Mouse (Mus musculus) forebrain, embryonic 13.5 days (tissue): ENCODE measurements around the gene Col25a1. TPM values are rescaled to one million over a fixed set of nuclear protein-coding genes. Genes with fewer than 3 reads are reported as not detected.
A peak's percentile ranks its signal among the peaks of the same experiment; 100 is the strongest.

Source experiments
- ATAC-seq: fragments of 200-750 bp; cut with Nextera tagmentation; 2 replicates; pipeline ENCODE4 v1.8.0; 2017
- H3K27ac ChIP-seq: fragments of 300-500 bp; sonication (generic); 2 replicates; pipeline ENCODE4 v1.5.1; 2015; ENCODE audit warnings: inconsistent platforms, mild to moderate bottlenecking, moderate library complexity
- H3K27me3 ChIP-seq: fragments of 300-500 bp; sonication (generic); 2 replicates; pipeline ENCODE4 v1.6.1; 2015; ENCODE audit warnings: mild to moderate bottlenecking, inconsistent platforms
- H3K36me3 ChIP-seq: fragments of 300-500 bp; sonication (generic); 2 replicates; pipeline ENCODE4 v1.6.1; 2015; ENCODE audit warnings: mild to moderate bottlenecking, inconsistent platforms; ENCODE audit not compliant: poor library complexity, severe bottlenecking
- H3K4me1 ChIP-seq: fragments of 300-500 bp; sonication (generic); 2 replicates; pipeline ENCODE4 v1.6.1; 2015; ENCODE audit warnings: inconsistent platforms
- H3K4me2 ChIP-seq: fragments of 300-500 bp; sonication (generic); 2 replicates; pipeline ENCODE4 v1.6.1; 2015; ENCODE audit warnings: inconsistent platforms, mild to moderate bottlenecking, moderate library complexity
- H3K4me3 ChIP-seq: fragments of 300-500 bp; sonication (generic); 2 replicates; pipeline ENCODE4 v1.5.1; 2015; ENCODE audit warnings: mild to moderate bottlenecking, inconsistent platforms
- H3K9ac ChIP-seq: fragments of 300-500 bp; sonication (generic); 2 replicates; pipeline ENCODE4 v1.6.1; 2015; ENCODE audit warnings: mild to moderate bottlenecking, inconsistent platforms
- H3K9me3 ChIP-seq: fragments of 300-500 bp; sonication (generic); replicated peaks from 2 replicates; pipeline ENCODE4 v1.6.1; 2016; ENCODE audit warnings: inconsistent platforms
- WGBS: fragments of 180-500 bp; shearing (Covaris S2); methylation state at CpG from one replicate; pipeline ENCODE4 v1.1.7; 2015; 5-methylcytosine and 5-hydroxymethylcytosine counted together
- polyA plus RNA-seq: library from polyadenylated mRNA; unstranded; fragments of >200 nt; fragmentation: Nextera tagmentation; extraction: Ambion mirVana; gene quantifications from 2 replicates; pipeline ENCODE4 v1.2.1, GENCODE M21; 2015

Col25a1 gene
- polyA plus RNA-seq, 1 experiment from 2014 or later = 2.2 TPM

GRCm38 (mm10) chr3:130443842-130444627 is 312.7 kb downstream of the Col25a1 start:
- H3K4me1 ChIP-seq = 0 out of 2 replicates have a peak, but pooled peaks cover 4% of the 10 kb centered on the region
- H3K4me2 ChIP-seq = no peak overlapping the region
- WGBS = 58% methylated on average over 13 of the region's 13 CpGs
- peak; percentile 78 for ATAC-seq
- no peaks in the 10 kb centered on the region for H3K36me3 ChIP-seq
- H3K27me3 ChIP-seq = no peaks in the 10 kb centered on the region
- H3K9ac ChIP-seq = no peak overlapping the region
- H3K9me3 ChIP-seq = no peaks in the 10 kb centered on the region
- H3K4me3 ChIP-seq = no peak overlapping the region
- H3K27ac ChIP-seq = no peak overlapping the region

- Histone ChIP-seq H3K4me2 (no peak overlapping the region), H3K27ac (no peak overlapping the region), H3K4me1 (no peaks in the 10 kb centered on the region), H3K9me3 (no peaks in the 10 kb centered on the region), H3K4me3 (no peak overlapping the region), H3K27me3 (no peaks in the 10 kb centered on the region), H3K9ac (no peak overlapping the region), H3K36me3 (no peaks in the 10 kb centered on the region)
- ATAC-seq = no peak
- 72% methylated on average over 7 of the region's 7 CpGs for WGBS
Observed at GRCm38 (mm10) chr3:130449864-130450263, 318.6 kb downstream of the Col25a1 start.

GRCm38 (mm10) chr3:130465371-130465770 is 334.1 kb downstream of the Col25a1 start:
- no peak overlapping the region for H3K27ac ChIP-seq
- no peaks in the 10 kb centered on the region for H3K9me3 ChIP-seq
- no peaks in the 10 kb centered on the region for H3K4me1 ChIP-seq
- H3K36me3 ChIP-seq = no peaks in the 10 kb centered on the region
- no peak overlapping the region for H3K4me3 ChIP-seq
- H3K9ac ChIP-seq = no peak overlapping the region
- no peak overlapping the region for H3K4me2 ChIP-seq
- whole genome bisulfite sequencing = 96% methylated on average over 5 of the region's 5 CpGs
- no peak for ATAC-seq
- H3K27me3 ChIP-seq = no peaks in the 10 kb centered on the region

- no peaks in the 10 kb centered on the region for H3K27me3 ChIP-seq
- H3K9ac ChIP-seq = no peak overlapping the region
- 85% methylated on average over 4 of the region's 4 CpGs for WGBS
- no peak for ATAC-seq
- H3K4me1 ChIP-seq = no peaks in the 10 kb centered on the region
- H3K36me3 ChIP-seq = no peaks in the 10 kb centered on the region
- H3K27ac ChIP-seq = no peak overlapping the region
- no peaks in the 10 kb centered on the region for H3K9me3 ChIP-seq
- no peak overlapping the region for H3K4me3 ChIP-seq
- no peak overlapping the region for H3K4me2 ChIP-seq
Observed at GRCm38 (mm10) chr3:130473211-130473768, 342.0 kb downstream of the Col25a1 start.

GRCm38 (mm10) chr3:130473970-130474369 is 342.7 kb downstream of the Col25a1 start:
- H3K4me2 ChIP-seq = no peak overlapping the region
- no peaks in the 10 kb centered on the region for H3K36me3 ChIP-seq
- WGBS = 95% methylated on average over 7 of the region's 7 CpGs
- ATAC-seq = no peak
- no peak overlapping the region for H3K9ac ChIP-seq
- no peaks in the 10 kb centered on the region for H3K9me3 ChIP-seq
- H3K4me3 ChIP-seq = no peak overlapping the region
- no peaks in the 10 kb centered on the region for H3K27me3 ChIP-seq
- H3K27ac ChIP-seq = no peak overlapping the region
- H3K4me1 ChIP-seq = no peaks in the 10 kb centered on the region

- H3K4me2 ChIP-seq = no peak overlapping the region
- no peak overlapping the region for H3K4me3 ChIP-seq
- H3K9me3 ChIP-seq = no peaks in the 10 kb centered on the region
- no peaks in the 10 kb centered on the region for H3K36me3 ChIP-seq
- no peak overlapping the region for H3K27ac ChIP-seq
- 76% methylated on average over 8 of the region's 8 CpGs for WGBS
- no peaks in the 10 kb centered on the region for H3K4me1 ChIP-seq
- no peak for ATAC-seq
- H3K27me3 ChIP-seq = no peaks in the 10 kb centered on the region
- H3K9ac ChIP-seq = no peak overlapping the region
Observed at GRCm38 (mm10) chr3:130482513-130482912, 351.2 kb downstream of the Col25a1 start.

GRCm38 (mm10) chr3:130488839-130489238 is 357.5 kb downstream of the Col25a1 start:
- no peak overlapping the region for H3K27ac ChIP-seq
- no peaks in the 10 kb centered on the region for H3K36me3 ChIP-seq
- no peak overlapping the region for H3K4me3 ChIP-seq
- no peak for ATAC-seq
- H3K4me2 ChIP-seq = no peak overlapping the region
- H3K9me3 ChIP-seq = no peaks in the 10 kb centered on the region
- 93% methylated on average over 4 of the region's 4 CpGs for WGBS
- H3K9ac ChIP-seq = no peak overlapping the region
- H3K27me3 ChIP-seq = no peaks in the 10 kb centered on the region
- no peaks in the 10 kb centered on the region for H3K4me1 ChIP-seq

- peaks cover 9% of the 10 kb centered on the region; the same call in 1 of the 2 replicates for H3K4me1 ChIP-seq
- 7% methylated on average over 1 of the region's 1 CpGs for WGBS
- H3K4me3 ChIP-seq = no peak overlapping the region
- no peaks in the 10 kb centered on the region for H3K9me3 ChIP-seq
- H3K27ac ChIP-seq = no peak overlapping the region
- no peaks in the 10 kb centered on the region for H3K27me3 ChIP-seq
- ATAC-seq = no peak
- no peaks in the 10 kb centered on the region for H3K36me3 ChIP-seq
- H3K9ac ChIP-seq = no peak overlapping the region
- H3K4me2 ChIP-seq = no peak overlapping the region
Observed at GRCm38 (mm10) chr3:130494192-130494591, 362.9 kb downstream of the Col25a1 start.

GRCm38 (mm10) chr3:130494665-130495396 is 363.5 kb downstream of the Col25a1 start:
- 0 out of 2 replicates have a peak, but pooled peaks have one; percentile 33 for ATAC-seq
- Histone ChIP-seq H3K36me3 (no peaks in the 10 kb centered on the region), H3K4me3 (no peak overlapping the region), H3K27me3 (no peaks in the 10 kb centered on the region), H3K27ac (no peak overlapping the region), H3K4me2 (no peak overlapping the region), H3K9ac (no peak overlapping the region), H3K9me3 (no peaks in the 10 kb centered on the region), H3K4me1 (peaks cover 9% of the 10 kb centered on the region; the same call in 1 of the 2 replicates)
- WGBS = 70% methylated on average over 20 of the region's 20 CpGs

- H3K27ac ChIP-seq = no peak overlapping the region
- no peak for ATAC-seq
- H3K9me3 ChIP-seq = no peaks in the 10 kb centered on the region
- no peaks in the 10 kb centered on the region for H3K36me3 ChIP-seq
- H3K9ac ChIP-seq = no peak overlapping the region
- no peaks in the 10 kb centered on the region for H3K27me3 ChIP-seq
- no peak overlapping the region for H3K4me3 ChIP-seq
- WGBS = 86% methylated on average over 2 of the region's 2 CpGs
- H3K4me2 ChIP-seq = no peak overlapping the region
- peaks cover 9% of the 10 kb centered on the region; the same call in 1 of the 2 replicates for H3K4me1 ChIP-seq
Observed at GRCm38 (mm10) chr3:130497036-130497435, 365.7 kb downstream of the Col25a1 start.

GRCm38 (mm10) chr3:130501713-130502112 is 370.4 kb downstream of the Col25a1 start:
- H3K4me2 ChIP-seq = no peak overlapping the region

GRCm38 (mm10) chr3:130508330-130508729 is 377.0 kb downstream of the Col25a1 start:
- Histone ChIP-seq H3K4me3 (no peak overlapping the region), H3K9ac (no peak overlapping the region), H3K36me3 (no peaks in the 10 kb centered on the region), H3K9me3 (no peaks in the 10 kb centered on the region), H3K27ac (no peak overlapping the region), H3K27me3 (no peaks in the 10 kb centered on the region), H3K4me2 (no peak overlapping the region), H3K4me1 (no peaks in the 10 kb centered on the region)
- ATAC-seq = no peak
- 83% methylated on average over 2 of the region's 2 CpGs for WGBS

More at GRCm38 (mm10) chr3:130501713-130502112, 370.4 kb downstream of the Col25a1 start:
- Histone ChIP-seq H3K9ac (no peak overlapping the region), H3K27ac (no peak overlapping the region), H3K4me3 (no peak overlapping the region), H3K27me3 (no peaks in the 10 kb centered on the region), H3K9me3 (no peaks in the 10 kb centered on the region), H3K4me1 (no peaks in the 10 kb centered on the region), H3K36me3 (no peaks in the 10 kb centered on the region)
- WGBS = 66% methylated on average over 3 of the region's 3 CpGs
- no peak for ATAC-seq
